Mouse (Mus musculus) forebrain, embryonic 13.5 days (tissue): ENCODE results near the gene Rps13. TPM values are rescaled to one million over a fixed set of nuclear protein-coding genes. Genes with fewer than 3 reads are reported as not detected.

ENCODE experiments used
- ATAC-seq: fragments of 200-750 bp; cut with Nextera tagmentation; 2 replicates; pipeline ENCODE4 v1.8.0; 2017
- H3K27ac ChIP-seq: fragments of 300-500 bp; sonication (generic); 2 replicates; pipeline ENCODE4 v1.5.1; 2015; ENCODE audit warnings: inconsistent platforms, mild to moderate bottlenecking, moderate library complexity
- H3K27me3 ChIP-seq: fragments of 300-500 bp; sonication (generic); 2 replicates; pipeline ENCODE4 v1.6.1; 2015; ENCODE audit warnings: mild to moderate bottlenecking, inconsistent platforms
- H3K36me3 ChIP-seq: fragments of 300-500 bp; sonication (generic); 2 replicates; pipeline ENCODE4 v1.6.1; 2015; ENCODE audit warnings: mild to moderate bottlenecking, inconsistent platforms; ENCODE audit not compliant: poor library complexity, severe bottlenecking
- H3K4me1 ChIP-seq: fragments of 300-500 bp; sonication (generic); 2 replicates; pipeline ENCODE4 v1.6.1; 2015; ENCODE audit warnings: inconsistent platforms
- H3K4me2 ChIP-seq: fragments of 300-500 bp; sonication (generic); 2 replicates; pipeline ENCODE4 v1.6.1; 2015; ENCODE audit warnings: inconsistent platforms, mild to moderate bottlenecking, moderate library complexity
- H3K4me3 ChIP-seq: fragments of 300-500 bp; sonication (generic); 2 replicates; pipeline ENCODE4 v1.5.1; 2015; ENCODE audit warnings: mild to moderate bottlenecking, inconsistent platforms
- H3K9ac ChIP-seq: fragments of 300-500 bp; sonication (generic); 2 replicates; pipeline ENCODE4 v1.6.1; 2015; ENCODE audit warnings: mild to moderate bottlenecking, inconsistent platforms
- H3K9me3 ChIP-seq: fragments of 300-500 bp; sonication (generic); replicated peaks from 2 replicates; pipeline ENCODE4 v1.6.1; 2016; ENCODE audit warnings: inconsistent platforms
- WGBS: fragments of 180-500 bp; shearing (Covaris S2); methylation state at CpG from one replicate; pipeline ENCODE4 v1.1.7; 2015; 5-methylcytosine and 5-hydroxymethylcytosine counted together
- polyA plus RNA-seq: library from polyadenylated mRNA; unstranded; fragments of >200 nt; fragmentation: Nextera tagmentation; extraction: Ambion mirVana; gene quantifications from 2 replicates; pipeline ENCODE4 v1.2.1, GENCODE M21; 2015

Rps13 gene
- polyA plus RNA-seq, 1 experiment from 2014 or later: 704 TPM

DNA sequence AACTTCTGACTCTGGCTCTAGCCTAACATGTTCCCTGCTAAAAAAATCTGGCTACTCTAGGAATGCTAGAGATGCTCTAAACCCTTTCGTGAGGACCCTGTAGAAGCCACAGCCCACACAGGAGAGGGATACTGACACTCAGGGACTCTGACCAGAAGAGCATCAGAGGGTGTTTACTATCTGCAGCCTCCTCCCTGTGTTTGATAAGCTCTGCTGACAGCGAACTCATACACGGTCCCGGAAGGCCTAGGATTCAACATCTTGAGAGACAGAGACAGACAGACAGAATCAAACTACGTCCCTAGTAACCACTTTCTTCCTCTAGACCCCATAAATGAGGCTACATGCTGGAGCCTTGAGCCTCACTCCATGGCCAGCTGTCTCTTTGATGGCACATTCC, 46.0 kb downstream of the Rps13 start:
- Histone ChIP-seq H3K36me3 (no peaks in the 10 kb centered on the region), H3K27ac (no peak overlapping the region)

DNA sequence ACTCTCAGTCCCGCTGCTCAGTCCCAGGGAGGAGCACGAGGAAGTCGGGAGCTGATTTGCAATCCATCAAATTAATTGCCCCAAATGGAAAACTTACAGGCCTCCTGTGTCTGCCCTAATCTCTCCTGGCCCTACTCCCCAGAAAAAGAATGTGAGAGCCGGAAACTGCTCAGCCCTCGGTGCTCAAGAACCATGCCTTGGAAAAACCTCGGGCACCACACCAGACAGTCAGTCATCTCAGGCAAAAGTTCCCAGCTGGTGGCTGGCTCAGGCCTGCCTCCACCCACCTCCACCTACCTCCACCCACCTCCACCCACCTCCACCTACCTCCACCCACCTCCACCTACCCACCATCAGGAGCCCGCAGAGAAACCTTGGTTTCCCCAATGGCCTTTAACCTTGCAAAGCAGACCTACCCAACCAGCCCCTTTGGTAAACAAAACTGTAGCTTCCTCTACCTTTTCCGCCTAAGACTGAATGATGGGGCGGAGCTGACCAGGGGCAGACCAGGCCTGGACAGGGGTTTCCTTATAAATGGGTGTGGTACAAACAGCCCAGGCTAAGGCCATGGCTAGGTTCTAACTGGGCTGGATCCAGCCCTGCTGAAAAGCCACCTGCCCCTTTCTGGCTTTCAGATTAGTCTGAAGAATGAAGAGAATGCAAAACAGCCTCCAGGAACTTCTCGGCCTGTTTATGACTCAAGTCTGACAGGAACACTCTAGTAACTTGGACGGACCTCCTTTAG, 47.2 kb downstream of the Rps13 start:
- H3K9me3 ChIP-seq: no peaks in the 10 kb centered on the region
- no peaks in the 10 kb centered on the region for H3K27me3 ChIP-seq
- no peak overlapping the region for H3K27ac ChIP-seq
- no peak overlapping the region for H3K4me3 ChIP-seq
- no peak overlapping the region for H3K4me2 ChIP-seq
- no peaks in the 10 kb centered on the region for H3K36me3 ChIP-seq
- no peak for ATAC-seq
- peaks cover 46% of the 10 kb centered on the region for H3K4me1 ChIP-seq
- no peak overlapping the region for H3K9ac ChIP-seq
- 63% methylated on average over 11 of the region's 11 CpGs for WGBS

More for the DNA sequence above, 46.0 kb downstream of the Rps13 start:
- Histone ChIP-seq H3K9me3 (no peaks in the 10 kb centered on the region), H3K27me3 (no peaks in the 10 kb centered on the region), H3K9ac (no peak overlapping the region), H3K4me2 (no peak overlapping the region), H3K4me3 (no peak overlapping the region), H3K4me1 (peaks cover 37% of the 10 kb centered on the region)
- no peak for ATAC-seq
- WGBS: 86% methylated on average over 5 of the region's 5 CpGs

DNA sequence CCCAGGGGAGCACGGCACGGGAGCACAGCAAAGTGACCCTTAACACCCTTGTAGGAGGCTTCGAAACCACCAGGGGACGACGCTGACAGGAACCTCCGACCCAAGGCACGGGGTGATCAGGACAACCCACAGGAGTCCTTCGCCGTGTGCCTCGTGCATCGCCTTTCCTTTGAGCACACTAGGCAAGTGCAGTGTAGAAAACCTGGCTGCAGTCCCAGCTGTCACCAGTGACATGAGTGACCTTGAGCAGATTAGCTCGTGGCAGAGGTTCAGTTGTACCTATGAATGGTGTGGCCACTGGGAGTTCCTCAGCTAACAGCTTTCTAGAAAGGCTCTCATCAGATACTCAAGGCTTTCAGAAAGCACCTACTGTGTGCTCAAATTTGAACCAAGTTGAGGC, 47.8 kb downstream of the Rps13 start:
- peaks cover 46% of the 10 kb centered on the region for H3K4me1 ChIP-seq
- H3K9me3 ChIP-seq: no peaks in the 10 kb centered on the region
- ATAC-seq: no peak
- no peak overlapping the region for H3K4me3 ChIP-seq
- WGBS: 66% methylated on average over 12 of the region's 12 CpGs
- H3K9ac ChIP-seq: no peak overlapping the region
- H3K36me3 ChIP-seq: no peaks in the 10 kb centered on the region
- no peak overlapping the region for H3K4me2 ChIP-seq
- H3K27me3 ChIP-seq: no peaks in the 10 kb centered on the region
- H3K27ac ChIP-seq: no peak overlapping the region

DNA sequence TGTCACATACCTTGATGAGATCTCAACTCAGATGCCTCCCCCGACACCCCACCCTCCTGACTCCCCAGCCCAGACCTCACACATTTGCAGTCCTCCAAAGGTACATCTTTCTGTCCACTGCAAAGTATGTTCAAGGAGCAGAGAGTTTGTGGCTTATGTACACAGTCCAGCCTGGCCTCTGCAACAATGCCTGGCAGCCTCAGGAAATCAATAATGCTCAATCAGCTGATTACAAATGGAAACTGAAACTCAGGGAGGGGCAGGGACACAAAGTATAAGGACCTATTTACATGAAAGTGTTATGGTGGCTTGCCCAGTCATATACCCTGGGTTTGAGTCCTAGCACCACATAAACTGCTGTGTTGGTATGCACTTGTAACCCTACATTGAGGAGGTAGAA, 48.8 kb downstream of the Rps13 start:
- no peak overlapping the region for H3K27ac ChIP-seq
- no peak overlapping the region for H3K4me2 ChIP-seq
- no peaks in the 10 kb centered on the region for H3K27me3 ChIP-seq
- 100% methylated on average over 1 of the region's 1 CpGs for WGBS
- H3K4me3 ChIP-seq: no peak overlapping the region
- H3K9ac ChIP-seq: no peak overlapping the region
- H3K9me3 ChIP-seq: no peaks in the 10 kb centered on the region
- H3K4me1 ChIP-seq: peaks cover 54% of the 10 kb centered on the region
- no peak for ATAC-seq
- H3K36me3 ChIP-seq: no peaks in the 10 kb centered on the region

DNA sequence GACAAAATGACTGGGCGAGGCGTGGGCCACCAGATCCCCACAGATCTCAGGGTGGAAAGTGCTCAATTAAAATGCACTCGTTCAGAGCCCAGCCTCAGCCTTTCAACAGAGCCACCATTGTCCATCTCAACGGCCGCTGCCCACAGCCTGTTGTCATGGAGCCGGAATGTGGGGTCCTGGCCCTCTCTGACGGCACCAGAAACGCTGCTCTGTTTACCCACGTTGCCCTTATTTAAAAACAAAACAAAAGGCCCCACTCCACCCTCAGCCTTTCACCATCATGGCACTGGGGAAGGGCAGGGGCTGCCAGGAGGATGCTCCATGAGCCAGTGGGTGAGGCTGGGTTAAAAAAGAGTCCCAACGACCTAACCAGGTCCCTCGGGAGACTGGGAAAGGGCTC, 51.2 kb downstream of the Rps13 start:
- WGBS: 2% methylated on average over 11 of the region's 11 CpGs
- Histone ChIP-seq H3K4me1 (peaks cover 67% of the 10 kb centered on the region), H3K9ac (no peak overlapping the region), H3K4me3 (no peak overlapping the region), H3K27me3 (no peaks in the 10 kb centered on the region), H3K9me3 (no peaks in the 10 kb centered on the region), H3K4me2 (peak overlapping the region; percentile 28), H3K27ac (peak overlapping the region; percentile 72), H3K36me3 (no peaks in the 10 kb centered on the region)
- peak; percentile 84 for ATAC-seq

Other genes with a start within 250 kb of the Rps13 start
- 0.57 and 1.6 TPM in 2 replicates for gene Gm4353, start 249.6 kb downstream of the Rps13 start, polyA plus RNA-seq
- 13.1 and 15.6 TPM in 2 replicates for gene Plekha7, start 25.8 kb downstream of the Rps13 start, polyA plus RNA-seq
- gene Pik3c2a, start 109.3 kb upstream of the Rps13 start, polyA plus RNA-seq: 19.8 and 22.6 TPM in 2 replicates
- 14.4 TPM in 2 replicates for gene Nucb2, start 170.2 kb upstream of the Rps13 start, polyA plus RNA-seq